Mouse (Mus musculus) heart, adult 9 months (tissue): ENCODE measurements around the gene Usp47.
"Not testable (repeated sequence)": the region's sequence is repeated elsewhere in the genome, so short reads cannot be mapped to it uniquely, and the experiment has no call there.

Experiments used
- DNase-seq, 2 experiments: peaks; one replicate each; pipeline ENCODE4 v3.0.0; 2022; ENCODE audit warnings: low spot score in 2 of 2

The Usp47 gene

GRCm38 (mm10) chr7:112040271-112040670 lies 17.0 kb downstream of the Usp47 start:
- DNase-seq, result no peak

- no peak for DNase-seq
Measured at GRCm38 (mm10) chr7:112042758-112043157, 19.5 kb downstream of the Usp47 start.

- DNase-seq, result no peak
Measured at GRCm38 (mm10) chr7:112045249-112045648, 21.9 kb downstream of the Usp47 start.

- no peak for DNase-seq
Measured at GRCm38 (mm10) chr7:112045794-112046388, 22.6 kb downstream of the Usp47 start.

DNA sequence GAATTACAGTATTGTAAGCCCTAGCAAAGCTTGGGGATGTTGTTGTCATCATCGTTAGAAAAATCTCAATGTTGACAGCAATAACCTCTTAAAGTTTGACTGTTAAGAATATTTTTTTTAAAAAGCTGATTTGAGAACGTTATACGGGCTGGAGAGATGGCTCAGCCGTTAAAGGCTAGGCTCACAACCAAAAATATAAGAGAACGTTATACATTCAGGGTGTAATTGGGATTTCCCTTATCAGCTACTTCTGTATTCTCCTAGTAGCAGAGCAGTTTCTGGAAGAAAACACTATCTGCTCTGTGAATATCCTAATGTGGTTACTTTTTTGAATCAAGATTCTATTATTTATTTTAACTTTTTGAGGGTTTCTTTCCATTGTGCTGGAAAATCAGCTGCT lies 25.3 kb downstream of the Usp47 start:
- DNase-seq, result no peak

GRCm38 (mm10) chr7:112053667-112054066 lies 30.4 kb downstream of the Usp47 start:
- no peak for DNase-seq

- no peak for DNase-seq
Measured at GRCm38 (mm10) chr7:112055901-112056625, 32.8 kb downstream of the Usp47 start.

DNA sequence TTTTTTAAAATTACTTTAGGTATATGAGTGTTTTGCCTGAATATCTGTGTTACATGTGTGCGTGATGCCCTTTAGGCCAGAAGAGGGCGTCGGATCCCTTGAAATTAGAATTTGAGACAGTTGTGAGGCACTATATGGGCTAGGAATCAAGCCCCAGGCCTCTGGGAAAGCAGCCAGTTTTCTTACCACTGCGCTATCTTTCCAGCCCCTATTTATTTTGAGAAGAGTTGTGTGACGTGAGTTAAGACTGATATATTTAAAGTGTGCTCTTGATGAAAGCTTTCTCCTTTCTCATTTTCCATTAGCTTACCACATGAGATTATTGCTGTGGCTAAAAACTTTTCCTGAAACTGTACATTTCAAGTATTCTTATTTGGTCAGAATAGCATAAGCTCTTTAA lies 51.6 kb downstream of the Usp47 start:
- DNase-seq, result no peak

DNA sequence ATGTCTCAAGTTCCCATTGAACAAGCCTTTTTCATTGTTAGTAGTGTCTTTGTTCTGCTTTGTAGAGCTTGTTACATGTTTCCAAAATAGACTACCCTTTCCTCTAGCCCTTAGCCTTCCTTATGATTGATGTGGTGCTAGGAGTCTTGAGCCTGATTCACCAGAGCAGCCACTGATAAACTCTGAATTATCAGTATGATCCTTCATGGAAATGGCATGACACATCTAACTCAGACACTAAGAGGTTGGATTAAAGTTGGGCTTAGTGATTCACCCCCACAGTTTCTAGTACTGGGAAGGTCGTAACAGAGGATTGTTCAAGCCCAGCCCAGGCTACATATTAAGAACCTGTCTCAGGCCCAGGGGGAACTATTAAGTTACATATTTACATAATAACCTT lies 59.3 kb downstream of the Usp47 start:
- DNase-seq, result no peak

- no peak for DNase-seq
Measured at GRCm38 (mm10) chr7:112084222-112084621, 60.9 kb downstream of the Usp47 start.

DNA sequence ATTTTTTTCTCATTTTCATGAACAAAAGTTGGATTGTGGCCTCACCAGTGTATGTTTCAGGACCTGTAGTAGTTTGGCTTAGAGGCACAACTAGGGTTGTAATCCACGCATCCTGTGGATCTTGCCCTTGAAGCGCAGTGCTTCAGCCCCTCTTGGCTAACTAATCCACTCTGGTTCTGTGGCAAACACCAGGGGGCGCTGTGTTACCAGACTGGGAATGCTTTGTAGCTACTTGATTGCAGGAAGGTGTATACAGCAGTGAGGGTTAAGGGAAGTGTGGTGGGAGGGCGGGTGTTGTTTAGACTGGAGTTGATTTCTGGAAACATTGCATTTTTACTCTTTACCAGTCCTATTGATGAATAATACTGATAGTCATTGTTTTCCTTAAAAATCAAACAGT lies 61.8 kb downstream of the Usp47 start:
- DNase-seq, result peak; percentile 42 to 69

GRCm38 (mm10) chr7:112086186-112086585 lies 62.9 kb downstream of the Usp47 start:
- DNase-seq, result no peak

DNA sequence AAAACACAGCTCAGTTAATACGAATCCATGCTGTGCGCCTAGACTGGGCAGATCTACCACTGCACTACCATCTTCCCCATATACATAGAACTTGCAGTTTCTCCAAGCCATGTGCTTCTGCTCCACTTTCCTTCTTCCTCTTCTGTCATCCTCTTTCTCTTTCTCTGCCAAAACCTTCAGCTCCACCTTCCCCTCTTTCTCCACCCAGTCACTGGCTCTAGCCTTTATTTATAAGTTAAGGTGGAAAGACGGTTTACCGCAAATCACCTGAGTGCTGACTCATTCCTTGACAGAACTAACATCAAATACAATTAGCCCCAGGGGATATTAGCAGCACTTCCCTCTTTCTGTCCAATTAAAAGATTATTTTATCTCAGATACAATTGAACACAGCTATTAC lies 71.6 kb downstream of the Usp47 start:
- DNase-seq, result not testable (repeated sequence)

DNA sequence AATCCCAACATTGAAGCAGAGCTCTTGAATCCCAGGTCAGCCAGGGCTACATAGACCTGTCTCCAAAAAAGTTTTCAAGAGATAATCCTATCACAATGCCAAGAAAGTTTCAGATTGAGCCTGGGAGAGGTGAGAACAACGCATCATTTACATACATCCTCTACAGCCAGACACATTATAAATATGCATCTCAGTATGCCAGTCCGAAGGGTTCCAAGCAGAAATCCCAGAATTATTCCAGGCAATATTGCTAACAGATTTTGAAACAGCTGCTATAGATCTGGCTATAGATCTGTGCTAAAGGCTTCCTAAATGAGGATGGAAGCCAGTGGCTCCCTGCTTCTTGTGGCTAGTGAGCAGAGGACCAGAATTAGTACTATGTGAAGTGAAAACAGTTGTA lies 77.6 kb downstream of the Usp47 start:
- DNase-seq, result no peak

- DNase-seq, result no peak
Measured at GRCm38 (mm10) chr7:112102933-112103332, 79.6 kb downstream of the Usp47 start.

DNA sequence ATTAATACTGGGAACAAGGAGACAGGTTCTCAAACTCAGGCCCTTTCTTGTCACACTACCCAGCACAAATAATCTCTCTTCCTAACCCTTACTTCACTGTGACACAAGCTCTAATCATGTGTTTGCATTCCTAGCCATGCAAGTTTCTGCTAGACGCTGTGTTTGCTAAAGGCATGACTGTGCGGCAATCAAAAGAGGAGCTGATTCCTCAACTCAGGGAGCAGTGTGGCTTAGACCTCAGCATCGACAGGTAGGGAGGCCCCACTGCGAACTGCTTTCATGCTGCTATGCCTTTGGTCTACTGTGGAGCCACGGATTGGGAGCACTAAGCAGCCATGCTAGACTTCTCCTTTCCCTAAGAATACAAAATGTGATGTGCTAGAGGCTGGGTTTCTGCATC lies 80.5 kb downstream of the Usp47 start:
- DNase-seq, result no peak

DNA sequence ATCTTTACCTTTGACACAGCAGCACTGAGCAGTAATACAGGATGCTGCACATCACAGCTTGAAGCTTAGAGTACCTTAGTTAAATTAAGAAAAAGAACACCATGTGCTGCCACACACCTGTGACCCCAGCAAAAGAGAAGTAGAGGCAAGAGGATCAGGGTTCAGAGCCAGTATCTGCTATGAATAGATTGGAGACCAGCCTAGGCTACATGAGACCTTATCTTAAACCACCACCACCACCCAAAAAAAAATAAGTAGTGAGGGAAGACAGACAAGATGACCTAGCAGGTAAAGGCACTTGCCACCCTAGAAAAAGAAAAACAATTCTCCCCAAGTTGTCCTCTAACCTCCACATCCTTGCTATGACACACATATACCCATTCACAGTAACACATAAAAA lies 85.5 kb downstream of the Usp47 start:
- DNase-seq, result no peak

GRCm38 (mm10) chr7:112110638-112111372 lies 87.5 kb downstream of the Usp47 start:
- no peak for DNase-seq

DNA sequence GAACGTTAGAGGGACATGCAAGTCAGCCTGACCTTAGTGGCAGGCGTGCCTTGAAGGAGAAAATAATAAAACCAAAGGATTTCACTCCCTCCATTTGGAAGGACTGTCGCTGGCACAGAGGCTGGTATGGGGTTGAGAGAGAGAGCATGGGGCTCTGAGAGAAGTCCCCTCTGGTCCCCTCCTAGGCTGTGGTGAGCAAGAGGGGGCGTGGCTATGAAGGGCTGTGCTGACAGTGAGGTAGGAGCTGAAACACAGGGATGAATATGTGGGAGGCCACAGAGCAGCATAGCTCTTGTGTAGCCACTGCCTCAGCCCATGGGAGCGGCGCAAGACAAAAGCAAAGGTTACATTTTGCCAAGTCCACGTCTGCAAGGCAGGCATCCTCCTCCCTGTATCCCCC lies 94.2 kb downstream of the Usp47 start:
- DNase-seq, result no peak

DNA sequence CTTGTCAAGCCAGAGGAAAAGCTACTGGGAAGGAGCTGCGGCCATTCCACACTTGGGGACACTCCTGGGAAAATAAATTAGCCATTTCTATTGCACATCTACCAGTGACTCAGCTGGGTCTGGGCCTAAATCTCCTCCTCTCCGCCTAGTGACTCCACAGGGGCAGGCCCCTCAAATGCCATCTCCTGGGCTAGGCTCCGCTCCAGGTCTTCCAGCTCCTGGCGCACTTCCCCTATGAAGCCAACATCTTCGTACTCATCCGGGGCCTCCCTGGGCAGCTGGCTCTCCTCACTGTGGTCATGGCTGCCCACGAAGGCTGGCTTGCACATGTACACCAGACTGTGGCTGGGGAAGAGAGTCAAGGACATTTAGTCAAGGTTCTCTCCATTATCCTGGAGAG lies 94.8 kb downstream of the Usp47 start:
- DNase-seq, result no peak

DNA sequence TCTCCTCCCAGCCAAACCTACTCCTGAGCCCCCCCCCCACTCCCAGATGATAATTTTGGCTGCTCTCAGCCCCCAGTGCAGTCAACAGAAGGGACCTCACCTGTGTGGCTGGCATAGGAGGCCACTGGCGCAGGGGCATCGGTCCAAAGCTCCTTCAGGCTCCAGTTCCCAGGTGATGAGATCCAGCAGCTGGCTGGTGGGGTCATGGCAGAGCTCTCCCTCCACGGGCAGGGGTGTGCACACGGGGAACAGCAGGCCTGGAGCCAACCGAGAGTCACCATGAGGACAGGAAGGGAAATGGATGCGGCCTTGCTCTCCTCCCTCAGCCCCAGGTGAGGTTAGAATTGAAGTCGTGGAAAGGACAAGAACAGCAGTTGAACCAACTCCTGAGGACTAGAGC lies 95.9 kb downstream of the Usp47 start:
- no peak for DNase-seq

DNA sequence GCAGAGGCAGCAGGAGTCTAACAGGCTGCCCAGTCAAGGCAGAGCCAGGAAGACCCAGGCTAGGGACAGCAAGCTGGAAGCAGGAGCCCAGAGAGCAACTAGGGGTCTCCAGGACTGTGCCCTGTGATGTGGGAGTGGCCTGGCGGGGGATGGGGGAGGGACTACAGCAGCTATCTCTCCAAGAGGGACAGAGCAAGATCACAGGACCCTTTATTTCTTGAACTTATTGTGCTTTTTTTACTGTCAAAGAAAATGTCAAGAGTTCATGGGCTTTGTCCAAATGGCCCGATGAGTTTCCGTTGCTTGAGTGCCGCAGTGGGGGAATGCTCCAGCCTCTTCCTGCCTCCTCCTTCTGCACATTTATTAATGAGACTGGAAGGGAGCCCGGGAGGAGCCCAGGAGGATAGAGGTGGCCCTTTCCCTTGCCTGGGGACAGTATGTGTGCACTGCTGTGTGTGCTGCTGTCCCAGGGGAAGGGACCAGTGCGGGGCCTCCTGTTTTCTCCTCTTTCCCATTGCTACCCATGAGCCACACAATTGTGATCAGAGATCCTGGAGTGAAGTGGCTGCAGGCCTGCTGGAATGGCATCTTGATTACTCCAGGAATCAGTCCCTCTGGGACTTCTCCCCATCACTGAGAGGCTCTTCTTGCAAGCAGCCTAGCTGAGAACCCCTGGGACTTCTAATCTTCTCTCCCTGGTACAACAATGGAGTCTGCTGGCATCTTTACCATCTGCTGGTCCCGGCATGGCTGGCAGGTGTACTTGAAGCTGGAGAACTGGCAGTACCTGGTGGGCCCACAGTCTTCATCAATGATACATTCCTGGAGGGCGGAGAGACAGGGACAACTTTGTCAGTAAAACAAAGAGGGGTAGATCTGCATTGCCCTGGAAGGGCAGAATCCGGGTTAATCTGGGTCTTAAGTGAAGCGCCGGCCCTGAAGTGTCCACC lies 97.8 kb downstream of the Usp47 start:
- DNase-seq, result peak in 1 of 2 experiments; percentile 34
